Mouse (Mus musculus): ENCODE measurements around the gene AI481877. TPM values are rescaled to one million over a fixed set of nuclear protein-coding genes. Genes with fewer than 3 reads are reported as not detected.

The AI481877 gene
- total RNA-seq, 2 experiments from 2014 or later, result not detected

DNA sequence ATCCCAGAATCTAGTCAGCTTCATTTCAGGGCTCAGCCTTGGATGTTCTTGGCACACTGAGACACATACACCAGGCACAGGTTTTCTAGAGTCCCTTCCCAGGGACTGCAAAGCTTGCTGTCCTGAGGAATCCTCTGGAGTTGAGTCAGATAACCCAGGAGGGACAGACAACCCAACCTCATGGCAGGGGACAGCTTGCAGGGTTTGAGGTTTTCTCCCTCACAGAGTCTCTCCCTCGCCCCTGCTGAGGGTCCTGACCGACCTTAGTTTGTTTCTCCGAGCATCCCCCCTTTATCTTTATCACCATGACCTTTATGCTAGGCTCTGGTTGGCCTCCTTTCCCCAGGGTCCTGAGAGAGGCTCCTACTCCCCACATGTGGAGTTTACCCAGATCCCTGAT, 101.3 kb downstream of the AI481877 start:
- DNase-seq (ENCODE audit: low spot score), result no peak
- intact Hi-C loops (cut with DNase I), result no loop called here

GRCm38 (mm10) chr4:59036490-59037127, 102.2 kb downstream of the AI481877 start:
- intact Hi-C loops (cut with DNase I), result loop anchor here (1.0 kb wide), 1 partner anchor 52 kb away; no protein-coding TSS in a partner anchor
- peak; percentile 40 for DNase-seq (ENCODE audit: low spot score)

DNA sequence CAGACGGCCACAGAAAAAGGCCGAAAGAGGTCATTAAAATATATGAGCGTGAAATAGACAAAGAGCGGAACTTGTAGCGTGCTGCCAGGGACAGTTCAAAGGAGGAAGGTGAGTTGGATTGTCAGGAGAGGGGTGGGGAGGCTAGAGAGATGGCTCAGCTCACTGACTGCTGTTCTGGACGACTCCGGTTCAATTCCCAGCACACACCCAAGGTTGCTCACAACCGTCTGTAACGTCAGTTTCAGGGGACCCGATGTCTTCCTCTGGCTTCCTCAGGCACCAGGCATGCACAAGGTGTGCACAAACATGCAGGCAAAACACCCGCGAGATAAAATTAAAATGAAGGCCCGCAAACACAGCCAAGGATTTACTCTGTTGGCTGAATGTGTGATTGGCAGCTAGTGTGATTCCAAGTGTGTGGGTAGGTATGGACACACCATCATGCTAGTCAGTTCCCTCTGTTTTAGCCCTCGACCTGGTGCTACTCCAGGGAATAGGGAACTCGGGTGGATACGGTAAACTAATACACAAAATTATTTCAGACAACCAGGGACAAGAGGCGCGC, 102.9 kb downstream of the AI481877 start:
- no peak for DNase-seq (ENCODE audit: low spot score)
- intact Hi-C loops (cut with DNase I), result loop anchor here (1.0 to 2.0 kb wide), 2 partner anchors 31 to 52 kb away; no protein-coding TSS in a partner anchor

DNA sequence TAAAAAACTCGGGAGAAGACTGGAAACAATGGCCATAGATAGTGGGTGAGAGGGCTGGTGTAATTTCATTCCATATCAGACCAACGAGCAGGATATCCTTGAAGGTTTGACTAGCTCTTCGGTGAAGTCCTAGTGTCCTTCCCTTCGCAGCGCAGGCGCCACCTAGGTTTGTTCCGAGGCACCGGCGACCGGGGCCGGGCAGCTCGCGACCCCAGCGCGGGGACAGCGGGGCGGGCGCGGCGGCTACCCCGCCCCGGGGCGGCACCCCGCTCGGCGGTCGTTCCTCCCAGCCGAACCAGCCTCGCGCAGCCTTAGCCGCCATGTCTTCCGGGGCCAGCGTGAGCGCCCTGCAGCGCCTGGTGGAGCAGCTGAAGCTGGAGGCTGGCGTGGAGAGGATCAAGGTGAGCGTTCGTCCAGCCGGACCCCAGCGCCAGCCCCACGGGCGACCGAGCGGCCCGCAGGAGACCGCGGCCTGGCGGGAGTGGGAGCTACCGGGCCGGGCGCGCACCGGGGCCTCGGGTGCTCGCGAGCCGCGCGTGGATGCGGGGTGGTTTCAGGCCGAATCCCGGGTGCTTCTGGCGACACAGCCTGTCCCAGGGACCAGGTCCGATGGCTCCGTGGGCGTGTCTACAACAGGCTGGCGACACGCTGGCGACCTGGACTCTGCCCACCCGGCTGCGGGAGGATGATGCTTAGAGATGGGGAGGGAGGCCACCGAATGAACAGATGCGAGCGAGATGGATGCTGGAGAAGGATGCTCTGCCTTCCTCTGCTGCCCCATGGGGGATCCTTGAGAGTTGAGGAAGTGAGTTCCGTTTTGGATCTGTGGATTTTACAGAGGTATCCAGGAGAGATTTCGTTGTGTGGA, 103.6 kb downstream of the AI481877 start, which contains the start of gene Gng10:
TSS of gene Gng10 (plus strand) at position 171 of the 868 bp plus-strand sequence.
- peak; percentile 41 for DNase-seq (ENCODE audit: low spot score)
- intact Hi-C loops (cut with DNase I), result loop anchor here (2.0 kb wide), 1 partner anchor 30 kb away; no protein-coding TSS in a partner anchor

GRCm38 (mm10) chr4:59034325-59034917, 104.4 kb downstream of the AI481877 start:
- intact Hi-C loops (cut with DNase I), result loop anchor here (2.0 kb wide), 1 partner anchor 30 kb away; no protein-coding TSS in a partner anchor
- no peak for DNase-seq (ENCODE audit: low spot score)

DNA sequence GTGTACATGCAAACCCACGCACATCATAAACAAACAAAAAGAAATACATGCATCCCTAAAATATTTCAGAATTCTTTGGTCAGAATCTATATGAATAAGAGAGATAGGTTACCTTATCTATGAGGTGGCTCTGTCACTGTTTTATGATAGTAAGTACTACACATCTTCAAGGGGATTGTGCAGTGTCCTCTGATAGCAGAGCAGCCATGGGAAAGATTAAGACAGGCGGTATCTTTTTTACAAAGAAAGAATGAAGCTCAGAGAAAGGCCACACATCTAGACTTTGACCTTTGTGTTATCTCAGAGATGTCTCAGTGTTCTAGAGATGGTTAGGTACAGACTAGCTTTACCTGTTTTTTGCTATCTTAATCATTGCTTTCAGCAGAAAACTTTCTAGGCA, 121.9 kb downstream of the AI481877 start:
- intact Hi-C loops (cut with DNase I), result no loop called here

GRCm38 (mm10) chr4:59015181-59015580, 123.6 kb downstream of the AI481877 start:
- intact Hi-C loops (cut with DNase I), result no loop called here
- DNase-seq (ENCODE audit: low spot score), result no peak

More for the DNA sequence above, 121.9 kb downstream of the AI481877 start:
- DNase-seq (ENCODE audit: low spot score), result no peak

GRCm38 (mm10) chr4:59011446-59011845, 127.3 kb downstream of the AI481877 start:
- intact Hi-C loops (cut with DNase I), result no loop called here
- no peak for DNase-seq (ENCODE audit: low spot score)

DNA sequence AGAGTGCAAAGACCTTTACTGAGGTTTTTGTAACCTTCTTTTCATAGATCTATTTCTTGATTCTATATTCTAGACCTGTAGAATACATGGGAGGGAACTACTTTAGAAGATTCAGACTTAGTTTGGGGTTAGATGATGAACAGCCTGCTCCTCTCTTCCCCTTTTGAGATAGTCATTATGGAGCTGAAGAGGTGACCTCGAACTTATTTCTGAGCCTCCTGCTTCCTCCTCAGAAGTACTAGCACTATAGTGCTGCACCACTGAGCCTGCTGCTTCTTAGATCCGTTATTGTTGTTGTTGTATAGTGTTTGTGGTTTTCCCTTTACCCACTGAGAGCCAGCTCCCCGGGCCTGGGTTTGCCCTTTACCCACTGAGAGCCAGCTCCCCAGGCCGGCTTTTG, 129.1 kb downstream of the AI481877 start:
- intact Hi-C loops (cut with DNase I), result no loop called here
- no peak for DNase-seq (ENCODE audit: low spot score)

DNA sequence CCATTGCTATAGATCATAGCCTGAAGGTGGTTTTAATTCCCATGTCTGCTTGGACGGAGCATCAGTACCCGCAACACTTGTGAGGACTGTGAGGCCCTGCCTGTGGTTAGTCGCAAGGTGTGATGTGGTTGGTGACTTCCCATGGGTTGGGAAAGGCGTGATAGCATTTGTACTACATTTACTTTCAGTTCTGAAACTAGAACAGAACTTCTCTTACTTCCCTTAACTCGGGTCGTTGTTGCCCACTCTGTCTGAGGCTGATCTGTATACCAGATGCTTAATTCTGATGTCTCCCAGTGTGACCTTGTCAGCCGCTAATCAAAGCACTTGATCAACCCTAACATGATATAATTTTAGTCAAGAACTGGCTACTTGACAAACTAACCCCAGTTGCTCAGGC, 129.6 kb downstream of the AI481877 start:
- intact Hi-C loops (cut with DNase I), result no loop called here
- DNase-seq (ENCODE audit: low spot score), result no peak

DNA sequence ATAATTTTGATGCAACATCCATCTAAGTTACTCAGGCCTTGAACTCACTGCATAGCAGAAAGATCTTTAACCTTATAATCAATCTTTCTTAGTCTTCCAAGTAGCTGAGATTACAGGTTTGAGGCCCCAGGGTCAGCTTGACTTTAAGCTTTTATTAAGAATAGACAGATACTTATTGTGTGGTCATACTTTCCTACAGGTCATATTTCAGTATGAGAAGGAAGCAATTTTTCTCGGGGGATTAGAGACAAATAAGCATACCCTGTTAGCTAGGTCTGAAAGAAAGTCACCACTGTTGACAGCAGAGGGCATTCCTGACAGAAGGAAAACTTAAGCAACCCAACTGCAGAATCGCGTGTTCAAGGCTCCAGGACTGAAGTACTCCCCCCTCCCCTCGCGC, 130.8 kb downstream of the AI481877 start:
- intact Hi-C loops (cut with DNase I), result no loop called here
- DNase-seq (ENCODE audit: low spot score), result no peak

- no peak for DNase-seq (ENCODE audit: low spot score)
- intact Hi-C loops (cut with DNase I), result no loop called here
Observed at GRCm38 (mm10) chr4:59007016-59007415, 131.8 kb downstream of the AI481877 start.

DNA sequence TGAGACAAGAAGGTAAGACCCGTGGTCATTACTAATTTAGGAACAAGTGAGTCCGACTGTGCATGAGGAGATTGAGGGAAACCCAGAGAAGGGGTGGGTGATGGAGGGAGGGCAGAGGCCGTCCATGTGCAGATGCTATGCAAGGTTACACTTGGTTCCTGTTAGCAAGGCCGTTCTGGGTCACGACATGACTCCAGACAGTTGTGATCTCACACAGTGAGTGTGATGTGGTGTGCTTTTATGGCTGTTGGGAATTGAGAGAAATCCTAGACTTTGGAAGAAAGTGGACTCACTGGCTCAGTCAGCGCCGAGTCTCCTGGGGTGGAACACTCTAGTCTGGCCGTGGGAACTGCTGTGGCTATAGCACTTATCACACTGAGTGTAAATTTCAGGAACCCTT, 132.6 kb downstream of the AI481877 start:
- intact Hi-C loops (cut with DNase I), result no loop called here
- DNase-seq (ENCODE audit: low spot score), result no peak

GRCm38 (mm10) chr4:59003806-59004200, 135.0 kb downstream of the AI481877 start:
- DNase-seq (ENCODE audit: low spot score), result no peak
- intact Hi-C loops (cut with DNase I), result loop anchor here (2.0 kb wide), 1 partner anchor 31 kb away; the partner anchor contains the start of gene Gng10

DNA sequence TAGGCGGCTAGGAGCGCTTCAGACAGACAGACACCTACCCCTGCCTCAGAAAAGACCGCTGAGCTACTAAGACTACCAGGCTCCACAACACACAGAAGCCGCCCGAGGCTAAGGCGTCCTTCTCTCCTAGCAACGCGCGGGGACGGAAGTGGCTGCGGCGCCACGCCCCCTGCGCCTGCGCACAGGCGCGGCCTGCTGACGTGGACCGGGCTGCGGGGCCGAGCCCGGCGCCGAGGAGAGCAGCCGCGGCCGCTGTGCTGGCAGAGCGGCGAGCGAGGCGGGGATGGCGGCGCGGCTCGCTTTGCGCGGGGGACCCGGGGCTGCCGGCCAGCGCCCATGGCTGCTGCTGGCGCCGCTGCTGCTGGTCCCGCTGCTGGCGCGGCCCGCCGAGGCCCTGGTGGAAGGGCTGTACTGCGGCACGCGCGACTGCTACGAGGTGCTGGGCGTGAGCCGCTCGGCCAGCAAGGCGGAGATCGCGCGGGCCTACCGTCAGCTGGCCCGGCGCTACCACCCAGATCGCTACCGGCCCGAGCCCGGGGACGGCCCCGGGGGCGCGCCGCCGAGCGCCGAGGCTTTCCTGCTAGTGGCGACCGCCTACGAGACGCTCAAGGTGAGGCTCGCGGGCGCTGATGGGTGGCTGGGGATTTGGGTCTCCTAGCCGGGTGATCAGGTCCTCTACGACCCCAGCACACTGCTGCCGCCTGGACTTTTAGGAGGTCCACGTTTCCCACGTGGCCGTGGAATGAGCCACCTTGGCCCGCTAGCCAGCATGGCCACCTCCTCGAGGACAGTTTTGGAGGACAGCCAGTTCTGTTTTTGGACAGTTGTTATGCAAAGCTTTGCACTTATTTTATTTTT, 135.6 kb downstream of the AI481877 start, which contains the start of gene Gm20503:
TSS of gene Gm20503 (plus strand) at position 263 of the 858 bp plus-strand sequence.
- DNase-seq (ENCODE audit: low spot score), result peak; percentile 87
- intact Hi-C loops (cut with DNase I), result no loop called here

DNA sequence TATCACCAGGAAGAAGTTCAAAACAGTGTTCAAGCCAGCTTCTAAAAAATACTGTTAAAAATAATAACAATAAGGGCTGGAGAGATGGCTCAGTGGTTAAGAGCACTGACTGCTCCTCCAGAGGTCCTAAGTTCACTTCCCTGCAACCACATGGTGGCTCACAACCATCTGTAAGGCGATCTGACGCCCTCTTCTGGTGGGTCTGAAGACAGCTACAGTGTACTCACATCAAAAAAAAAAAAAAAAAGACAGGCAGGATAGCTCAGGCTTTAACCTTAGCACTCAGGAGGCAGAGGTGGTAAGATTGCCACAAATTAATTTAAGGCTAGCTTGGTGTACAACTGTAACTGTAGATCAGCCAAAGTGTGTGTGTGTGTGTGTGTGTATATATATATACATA, 138.2 kb downstream of the AI481877 start:
- no peak for DNase-seq (ENCODE audit: low spot score)
- intact Hi-C loops (cut with DNase I), result no loop called here

DNA sequence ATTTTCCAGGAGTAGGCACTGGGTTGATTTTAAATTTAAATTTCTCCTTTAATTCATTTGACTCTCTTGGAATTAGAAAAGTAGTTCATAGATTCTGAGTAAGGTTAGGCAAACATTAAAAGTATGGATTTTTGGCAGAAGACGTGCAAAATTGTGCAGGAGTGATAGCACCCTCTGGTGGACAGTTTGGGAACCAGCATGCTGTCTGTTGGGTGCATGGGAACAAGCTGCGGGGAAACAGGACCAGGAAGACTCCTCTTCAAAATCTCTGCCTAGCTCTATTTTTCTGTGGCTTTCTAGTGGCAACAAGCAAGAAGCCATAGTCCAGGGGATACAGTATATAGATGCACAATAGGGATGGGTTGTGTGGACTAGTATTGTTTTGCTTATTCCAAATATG, 139.1 kb downstream of the AI481877 start:
- intact Hi-C loops (cut with DNase I), result loop anchor here (1.0 to 10.0 kb wide), 2 partner anchors 14 to 735 kb away; no protein-coding TSS in a partner anchor
- DNase-seq (ENCODE audit: low spot score), result peak; percentile 12

- DNase-seq (ENCODE audit: low spot score), result no peak
Observed at GRCm38 (mm10) chr4:58998688-58999087, 140.1 kb downstream of the AI481877 start.

DNA sequence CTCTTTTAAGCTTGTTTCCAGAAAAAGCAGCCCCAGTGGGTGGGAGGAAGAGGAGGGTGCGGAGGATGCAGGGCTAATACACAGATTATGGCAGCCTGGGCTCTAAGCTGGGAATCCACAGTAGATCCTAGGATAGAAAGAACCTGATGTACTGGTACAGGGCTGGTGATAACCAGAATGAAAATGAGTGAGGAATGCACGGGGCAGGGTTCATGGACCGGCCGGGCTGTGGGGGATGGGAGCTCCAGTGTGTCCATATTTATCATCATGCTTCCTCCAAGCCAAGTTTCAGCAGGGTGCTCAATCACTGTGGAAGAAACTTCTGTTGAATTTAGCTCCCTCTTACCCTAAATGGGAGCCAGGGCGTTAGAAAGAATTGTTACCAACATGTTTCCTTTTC, 141.7 kb downstream of the AI481877 start:
- intact Hi-C loops (cut with DNase I), result loop anchor here (10.0 kb wide), 1 partner anchor 732 kb away; no protein-coding TSS in a partner anchor
- DNase-seq (ENCODE audit: low spot score), result no peak

More at GRCm38 (mm10) chr4:58998688-58999087, 140.1 kb downstream of the AI481877 start:
- intact Hi-C loops (cut with DNase I), result loop anchor here (1.0 to 10.0 kb wide), 2 partner anchors 13 to 734 kb away; no protein-coding TSS in a partner anchor

Data from heart, postnatal 25 days (tissue).